Mouse (Mus musculus) liver, adult 2 months (tissue): ENCODE measurements around the gene Cfap161.
A peak's percentile ranks its signal among the peaks of the same experiment; 100 is the strongest.

Experiments
- CTCF ChIP-seq: fragments of 200-500 bp; IDR thresholded peaks from 2 replicates; pipeline ENCODE4 v1.5.1; 2011; ENCODE audit warnings: low read depth, low read length, control low read depth
- POLR2A ChIP-seq: fragments of 200-500 bp; IDR thresholded peaks from 2 replicates; pipeline ENCODE4 v1.6.1; 2011; ENCODE audit warnings: low read length, control low read depth; ENCODE audit not compliant: insufficient read depth; ENCODE audit errors: extremely low read depth

- TF ChIP-seq CTCF (peak; percentile 23; the same call in 1 of the 2 replicates), POLR2A (no peak)
Observed at GRCm38 (mm10) chr7:83774721-83775120, 20.0 kb downstream of the Cfap161 start.
